Mouse (Mus musculus): Measurements from ENCODE around the gene Nek6. TPM values are rescaled to one million over a fixed set of nuclear protein-coding genes. Genes with fewer than 3 reads are reported as not detected.

Gene Nek6
- polyA plus RNA-seq, 1 experiment = 31.3 TPM

DNA sequence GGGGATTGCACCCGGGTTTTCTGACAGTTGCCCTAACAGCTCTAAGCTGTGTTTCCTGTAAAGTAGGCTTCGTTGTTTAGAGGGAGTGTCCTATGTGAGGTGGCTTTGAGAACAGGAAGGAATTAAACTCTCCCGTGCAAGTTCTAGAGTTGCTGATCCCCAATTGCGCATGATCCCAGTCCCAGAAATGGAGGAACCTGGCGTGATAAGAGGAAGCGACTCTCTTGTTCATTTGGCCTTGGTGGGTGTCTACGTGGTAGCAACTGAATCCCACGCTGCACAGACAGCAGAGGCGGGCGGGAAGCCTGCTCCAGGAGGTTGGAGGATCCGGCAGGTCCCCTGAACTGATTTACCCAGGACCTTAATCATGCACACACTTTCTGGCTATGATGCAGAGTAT, 8.5 kb downstream of the Nek6 start:
- Histone ChIP-seq H3K9ac (ENCODE audit: low read depth, poor library complexity, severe bottlenecking) (0 out of 2 replicates have a peak overlapping the region, but pooled peaks have one; percentile 9), H3K9me3 (replicated peaks; ENCODE audit: control insufficient read depth, insufficient read depth, low read length, poor library complexity, severe bottlenecking) (no peaks in the 10 kb centered on the region), H3K27me3 (ENCODE audit: control insufficient read depth, insufficient read depth, low read length, poor library complexity, severe bottlenecking) (no peaks in the 10 kb centered on the region), H3K36me3 (ENCODE audit: control insufficient read depth, insufficient read depth, low read length, poor library complexity, severe bottlenecking) (no peaks in the 10 kb centered on the region), H3K27ac (ENCODE audit: insufficient read depth, low read length) (no peak overlapping the region), H3K4me1 (ENCODE audit: control insufficient read depth, insufficient read depth, low read length) (no peaks in the 10 kb centered on the region), H3K4me3 (ENCODE audit: low read depth, low read length) (peak overlapping the region; percentile 4)
- TF ChIP-seq POLR2A (IDR thresholded peaks at IDR 0.05; ENCODE audit: insufficient read depth, low read length) = no peak
- no peak for TF ChIP-seq EP300 (IDR thresholded peaks at IDR 0.05; ENCODE audit: insufficient read depth, low read depth, low read length)
- no peak for TF ChIP-seq CTCF (IDR thresholded peaks at IDR 0.05; ENCODE audit: low read depth, low read length)

DNA sequence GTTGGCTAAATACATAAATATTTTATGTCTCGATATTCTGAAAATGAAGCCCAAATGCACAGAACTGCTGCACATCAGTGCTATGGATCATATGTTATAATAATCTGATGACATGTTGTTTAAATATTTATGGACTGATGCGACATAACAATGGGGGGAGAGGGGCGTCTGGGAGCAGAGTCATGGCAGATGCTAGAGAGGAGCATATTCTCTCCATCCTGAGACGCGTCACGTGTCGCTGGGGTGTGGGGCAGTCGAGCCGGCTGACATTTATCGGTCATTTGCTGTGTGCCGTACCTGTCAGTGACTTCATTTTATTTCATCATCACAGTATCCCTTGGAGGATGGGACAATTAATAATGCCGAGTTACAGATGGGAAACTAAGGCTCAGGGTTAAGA, 10.2 kb downstream of the Nek6 start:
- H3K27ac ChIP-seq (ENCODE audit: insufficient read depth, low read length) = no peak overlapping the region
- no peaks in the 10 kb centered on the region for H3K27me3 ChIP-seq (ENCODE audit: control insufficient read depth, insufficient read depth, low read length, poor library complexity, severe bottlenecking)
- no peaks in the 10 kb centered on the region for H3K36me3 ChIP-seq (ENCODE audit: control insufficient read depth, insufficient read depth, low read length, poor library complexity, severe bottlenecking)
- no peaks in the 10 kb centered on the region for H3K9me3 ChIP-seq (replicated peaks; ENCODE audit: control insufficient read depth, insufficient read depth, low read length, poor library complexity, severe bottlenecking)
- TF ChIP-seq EP300 (IDR thresholded peaks at IDR 0.05; ENCODE audit: insufficient read depth, low read depth, low read length) (no peak), CTCF (IDR thresholded peaks at IDR 0.05; ENCODE audit: low read depth, low read length) (no peak), POLR2A (IDR thresholded peaks at IDR 0.05; ENCODE audit: insufficient read depth, low read length) (no peak)
- no peak overlapping the region for H3K9ac ChIP-seq (ENCODE audit: low read depth, poor library complexity, severe bottlenecking)
- no peaks in the 10 kb centered on the region for H3K4me1 ChIP-seq (ENCODE audit: control insufficient read depth, insufficient read depth, low read length)
- no peak overlapping the region for H3K4me3 ChIP-seq (ENCODE audit: low read depth, low read length)

DNA sequence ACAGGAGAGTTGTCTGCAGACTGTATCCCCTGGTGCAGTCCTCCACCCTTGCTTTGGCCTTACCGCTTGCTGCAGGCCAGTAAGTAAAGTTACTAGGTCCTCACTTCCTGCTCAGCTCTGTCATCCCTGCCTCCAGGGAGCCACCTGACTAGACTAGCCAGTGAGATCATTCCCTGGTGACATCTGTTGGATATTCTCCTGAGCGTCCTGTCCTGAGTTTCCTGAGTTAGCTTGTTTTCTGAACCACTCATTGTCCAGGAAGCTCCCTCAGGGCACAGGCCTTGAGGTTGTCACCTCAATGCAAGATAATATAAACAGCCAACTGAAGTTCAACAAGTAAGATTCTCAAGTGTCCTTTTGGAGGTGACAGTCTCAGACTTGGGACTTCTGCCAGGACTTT, 10.9 kb downstream of the Nek6 start:
- no peaks in the 10 kb centered on the region for H3K27me3 ChIP-seq (ENCODE audit: control insufficient read depth, insufficient read depth, low read length, poor library complexity, severe bottlenecking)
- H3K36me3 ChIP-seq (ENCODE audit: control insufficient read depth, insufficient read depth, low read length, poor library complexity, severe bottlenecking) = no peaks in the 10 kb centered on the region
- no peak overlapping the region for H3K27ac ChIP-seq (ENCODE audit: insufficient read depth, low read length)
- TF ChIP-seq POLR2A (IDR thresholded peaks at IDR 0.05; ENCODE audit: insufficient read depth, low read length) = no peak
- no peak for TF ChIP-seq CTCF (IDR thresholded peaks at IDR 0.05; ENCODE audit: low read depth, low read length)
- TF ChIP-seq EP300 (IDR thresholded peaks at IDR 0.05; ENCODE audit: insufficient read depth, low read depth, low read length) = 0 out of 2 replicates have a peak, but pooled peaks have one; percentile 5
- no peak overlapping the region for H3K9ac ChIP-seq (ENCODE audit: low read depth, poor library complexity, severe bottlenecking)
- H3K4me3 ChIP-seq (ENCODE audit: low read depth, low read length) = no peak overlapping the region
- H3K4me1 ChIP-seq (ENCODE audit: control insufficient read depth, insufficient read depth, low read length) = no peaks in the 10 kb centered on the region
- H3K9me3 ChIP-seq (replicated peaks; ENCODE audit: control insufficient read depth, insufficient read depth, low read length, poor library complexity, severe bottlenecking) = no peaks in the 10 kb centered on the region

DNA sequence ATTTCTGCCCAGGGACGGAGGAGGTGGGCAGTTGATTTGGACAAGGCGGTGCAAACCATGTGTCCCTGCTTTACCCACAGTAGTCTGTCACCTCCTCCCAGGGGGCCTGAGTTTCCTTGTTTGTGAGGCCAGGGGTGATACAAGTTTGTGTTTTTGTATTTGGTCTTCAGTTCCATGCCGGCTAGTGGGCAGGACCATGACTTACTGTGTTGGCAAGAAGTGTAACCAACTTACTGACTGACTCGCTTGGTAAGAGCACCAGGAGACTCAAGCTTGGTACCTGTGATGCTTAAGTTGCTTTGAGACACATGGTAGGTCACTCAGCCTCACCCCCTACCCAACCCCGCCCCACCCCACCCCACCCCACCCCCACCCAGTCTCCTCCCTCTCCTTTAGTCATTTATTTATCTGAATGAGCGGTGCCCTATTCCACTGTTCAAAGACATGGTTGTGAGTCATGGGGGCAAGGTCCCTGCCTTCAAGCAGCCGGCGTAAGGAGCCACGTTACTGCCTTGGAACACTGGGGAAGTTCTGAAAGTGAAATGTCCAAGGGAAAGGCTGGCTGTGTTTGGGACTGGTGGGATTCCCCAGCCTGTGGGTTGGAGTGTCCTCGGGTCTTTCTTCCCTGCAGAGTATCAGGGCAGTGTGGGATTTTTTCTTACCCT, 12.5 kb downstream of the Nek6 start:
- H3K9me3 ChIP-seq (replicated peaks; ENCODE audit: control insufficient read depth, insufficient read depth, low read length, poor library complexity, severe bottlenecking) = no peaks in the 10 kb centered on the region
- H3K4me1 ChIP-seq (ENCODE audit: control insufficient read depth, insufficient read depth, low read length) = no peaks in the 10 kb centered on the region
- H3K27me3 ChIP-seq (ENCODE audit: control insufficient read depth, insufficient read depth, low read length, poor library complexity, severe bottlenecking) = no peaks in the 10 kb centered on the region
- TF ChIP-seq EP300 (IDR thresholded peaks at IDR 0.05; ENCODE audit: insufficient read depth, low read depth, low read length) = no peak
- TF ChIP-seq POLR2A (IDR thresholded peaks at IDR 0.05; ENCODE audit: insufficient read depth, low read length) = no peak
- TF ChIP-seq CTCF (IDR thresholded peaks at IDR 0.05; ENCODE audit: low read depth, low read length) = no peak
- H3K9ac ChIP-seq (ENCODE audit: low read depth, poor library complexity, severe bottlenecking) = no peak overlapping the region
- no peaks in the 10 kb centered on the region for H3K36me3 ChIP-seq (ENCODE audit: control insufficient read depth, insufficient read depth, low read length, poor library complexity, severe bottlenecking)
- H3K27ac ChIP-seq (ENCODE audit: insufficient read depth, low read length) = no peak overlapping the region
- no peak overlapping the region for H3K4me3 ChIP-seq (ENCODE audit: low read depth, low read length)

DNA sequence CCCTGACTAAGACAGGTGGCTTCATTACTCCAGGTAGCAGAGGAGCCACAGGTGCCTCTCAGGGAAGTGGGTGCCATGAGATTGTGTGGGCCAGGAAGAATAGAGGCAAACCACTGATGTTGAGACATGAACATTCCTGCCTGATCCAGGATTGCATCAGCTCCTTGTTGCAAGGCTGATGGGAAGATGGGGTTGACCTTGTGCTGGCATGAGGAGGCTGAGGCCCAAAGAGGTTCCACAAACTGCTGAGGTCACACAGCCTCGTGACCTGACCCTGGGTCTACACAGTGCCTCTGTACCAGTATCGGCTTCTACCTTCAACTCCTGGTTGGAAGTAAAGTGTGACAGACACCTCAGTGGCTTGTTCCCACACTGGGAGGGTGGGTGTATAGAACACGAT, 13.6 kb downstream of the Nek6 start:
- no peaks in the 10 kb centered on the region for H3K9me3 ChIP-seq (replicated peaks; ENCODE audit: control insufficient read depth, insufficient read depth, low read length, poor library complexity, severe bottlenecking)
- no peak overlapping the region for H3K4me3 ChIP-seq (ENCODE audit: low read depth, low read length)
- no peak for TF ChIP-seq EP300 (IDR thresholded peaks at IDR 0.05; ENCODE audit: insufficient read depth, low read depth, low read length)
- no peak for TF ChIP-seq CTCF (IDR thresholded peaks at IDR 0.05; ENCODE audit: low read depth, low read length)
- no peak for TF ChIP-seq POLR2A (IDR thresholded peaks at IDR 0.05; ENCODE audit: insufficient read depth, low read length)
- no peak overlapping the region for H3K9ac ChIP-seq (ENCODE audit: low read depth, poor library complexity, severe bottlenecking)
- H3K27ac ChIP-seq (ENCODE audit: insufficient read depth, low read length) = no peak overlapping the region
- peaks cover 2% of the 10 kb centered on the region for H3K4me1 ChIP-seq (ENCODE audit: control insufficient read depth, insufficient read depth, low read length)
- no peaks in the 10 kb centered on the region for H3K27me3 ChIP-seq (ENCODE audit: control insufficient read depth, insufficient read depth, low read length, poor library complexity, severe bottlenecking)
- H3K36me3 ChIP-seq (ENCODE audit: control insufficient read depth, insufficient read depth, low read length, poor library complexity, severe bottlenecking) = no peaks in the 10 kb centered on the region

DNA sequence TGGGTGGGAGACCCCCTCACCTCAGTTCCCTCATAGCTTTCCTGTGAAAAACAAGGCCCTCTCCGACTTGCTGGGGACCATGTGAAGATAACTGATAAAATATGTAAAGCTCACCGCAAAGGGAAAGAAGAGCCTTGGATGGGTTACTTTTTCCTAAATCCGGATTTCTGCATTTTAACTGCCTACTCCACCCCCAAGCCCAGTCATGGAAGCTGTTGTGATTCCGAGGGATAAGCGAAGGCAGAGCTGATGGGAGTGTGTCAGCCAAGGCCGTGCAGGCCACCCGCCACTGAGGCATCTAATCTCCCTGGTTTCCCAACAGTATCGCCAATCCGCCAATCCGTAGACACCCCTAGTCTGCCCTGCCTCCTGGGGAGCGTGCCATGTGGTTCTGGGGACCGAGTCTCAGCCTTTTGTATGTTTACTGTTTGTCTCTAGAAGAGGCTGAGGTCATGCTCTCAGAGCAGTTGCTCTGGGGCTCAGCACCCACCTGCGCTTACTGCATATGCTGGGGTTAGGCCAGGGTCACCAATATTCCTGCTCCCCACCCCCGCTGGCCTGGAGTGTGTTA, 18.2 kb downstream of the Nek6 start:
- H3K36me3 ChIP-seq (ENCODE audit: control insufficient read depth, insufficient read depth, low read length, poor library complexity, severe bottlenecking) = no peaks in the 10 kb centered on the region
- H3K27me3 ChIP-seq (ENCODE audit: control insufficient read depth, insufficient read depth, low read length, poor library complexity, severe bottlenecking) = no peaks in the 10 kb centered on the region
- H3K4me1 ChIP-seq (ENCODE audit: control insufficient read depth, insufficient read depth, low read length) = peaks cover 2% of the 10 kb centered on the region
- H3K4me3 ChIP-seq (ENCODE audit: low read depth, low read length) = no peak overlapping the region
- no peak for TF ChIP-seq EP300 (IDR thresholded peaks at IDR 0.05; ENCODE audit: insufficient read depth, low read depth, low read length)
- no peak for TF ChIP-seq CTCF (IDR thresholded peaks at IDR 0.05; ENCODE audit: low read depth, low read length)
- no peak for TF ChIP-seq POLR2A (IDR thresholded peaks at IDR 0.05; ENCODE audit: insufficient read depth, low read length)
- H3K9ac ChIP-seq (ENCODE audit: low read depth, poor library complexity, severe bottlenecking) = no peak overlapping the region
- H3K27ac ChIP-seq (ENCODE audit: insufficient read depth, low read length) = no peak overlapping the region
- H3K9me3 ChIP-seq (replicated peaks; ENCODE audit: control insufficient read depth, insufficient read depth, low read length, poor library complexity, severe bottlenecking) = no peaks in the 10 kb centered on the region

Measured in ES-Bruce4 (cell line).